Mouse (Mus musculus) telencephalon, adult 2 months (tissue): ENCODE data around the gene Kif7.
A peak's percentile ranks its signal among the peaks of the same experiment; 100 is the strongest.

Experiments
- DNase-seq: peaks from one replicate; pipeline ENCODE4 v3.0.0-alpha.2; 2011; ENCODE audit warnings: low read depth, low spot score

The Kif7 gene

GRCm38 (mm10) chr7:79727091-79727490, 11.6 kb upstream of the Kif7 start:
- DNase-seq = no peak

DNA sequence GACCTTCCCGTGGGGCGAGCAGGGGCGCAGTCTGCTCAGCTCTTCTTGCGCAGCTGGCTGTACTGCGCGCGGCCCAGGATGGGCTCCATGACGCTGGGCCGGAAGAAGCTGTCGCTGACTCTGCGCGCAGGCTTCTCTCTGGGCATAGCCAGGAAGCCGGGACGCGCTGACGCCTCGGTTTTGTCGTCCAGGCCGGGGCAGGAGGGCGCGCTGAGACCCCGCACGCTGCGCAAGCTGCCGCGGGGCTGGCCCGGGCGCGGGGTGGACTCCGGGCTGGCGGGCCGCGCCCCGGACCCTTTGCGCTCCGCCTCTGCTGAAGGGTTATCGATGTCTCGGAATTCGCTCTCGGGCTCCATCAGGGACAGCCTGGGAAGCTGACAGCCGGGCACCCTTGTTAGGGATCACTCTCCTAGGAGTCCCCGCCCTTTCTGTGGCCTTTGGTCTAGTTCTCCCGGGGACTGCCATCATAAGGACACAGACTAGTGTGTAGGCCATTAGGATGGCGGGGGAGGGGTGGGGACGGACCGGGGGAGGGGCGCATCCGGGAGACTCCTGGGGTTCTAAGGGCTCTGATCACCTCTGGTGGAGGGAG, 6.0 kb upstream of the Kif7 start:
- DNase-seq = no peak

- no peak for DNase-seq
These were observed 4.7 kb downstream of the Kif7 start for GRCm38 (mm10) chr7:79710831-79711230.

DNA sequence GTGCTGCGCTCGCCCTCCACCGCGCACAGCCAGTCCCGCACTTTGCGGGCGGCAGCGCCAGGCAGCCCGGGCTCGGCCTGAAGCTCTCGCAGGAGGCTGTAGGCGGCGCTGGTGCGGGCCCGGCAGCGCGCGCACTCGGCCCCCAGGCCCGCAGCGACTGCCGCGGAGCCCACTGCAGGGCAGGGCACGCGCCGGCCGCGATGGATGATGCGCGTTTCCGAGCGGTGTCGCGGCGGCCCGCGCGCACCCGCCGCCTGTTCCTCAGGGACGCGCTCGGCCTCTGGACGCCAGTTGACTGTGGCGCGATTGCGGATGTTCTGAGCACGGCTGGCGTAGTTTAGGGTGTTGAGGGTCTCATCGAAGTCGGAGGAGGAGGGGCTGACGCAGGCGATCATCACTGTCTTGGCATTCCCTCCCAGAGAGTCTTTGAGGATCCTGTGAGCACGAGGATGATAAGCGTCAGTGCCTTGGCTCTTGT, 5.4 kb downstream of the Kif7 start:
- DNase-seq = peak; percentile 36

DNA sequence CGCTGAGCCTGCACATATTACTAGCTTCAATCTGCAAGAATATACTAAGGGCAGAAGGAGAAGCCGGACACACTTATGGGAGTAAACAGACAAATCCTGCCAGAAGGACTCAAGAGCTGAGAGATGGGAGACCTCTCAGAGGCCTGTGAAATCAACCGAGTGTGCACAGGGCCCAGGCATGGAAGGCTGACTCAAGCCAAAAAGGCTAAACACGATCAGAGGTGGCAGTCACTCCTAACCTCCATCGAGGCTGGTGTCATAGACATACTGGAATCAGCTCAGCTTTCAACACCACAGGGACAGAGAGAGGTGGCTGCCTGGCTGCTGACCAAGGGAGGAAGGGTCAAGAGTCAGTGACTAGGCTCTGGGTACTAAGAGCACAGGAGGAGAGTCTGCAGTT, 10.3 kb downstream of the Kif7 start:
- DNase-seq = no peak

GRCm38 (mm10) chr7:79702755-79703154, 12.8 kb downstream of the Kif7 start:
- DNase-seq = no peak

DNA sequence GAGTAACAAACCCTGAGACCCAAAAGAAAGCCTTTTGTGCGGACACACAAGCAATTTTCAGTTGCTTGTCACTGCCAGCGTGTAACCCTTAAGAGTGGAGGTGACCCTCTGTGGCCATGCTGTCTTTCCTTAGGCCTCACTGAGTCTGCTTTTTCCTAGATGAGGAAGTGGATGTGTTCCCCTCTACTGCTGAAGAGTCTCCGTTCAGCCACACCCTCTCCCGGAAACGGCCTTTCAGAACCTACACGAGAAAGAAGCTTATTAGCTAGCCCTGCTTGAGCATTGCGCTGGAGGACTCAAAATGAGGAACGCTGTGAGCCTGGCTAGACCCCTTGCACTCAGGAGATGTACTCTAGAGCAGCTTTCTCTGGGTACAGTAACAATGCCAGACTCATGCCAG, 19.0 kb downstream of the Kif7 start:
- DNase-seq = no peak

- no peak for DNase-seq
These were observed 35.3 kb downstream of the Kif7 start for GRCm38 (mm10) chr7:79680231-79680630.

- DNase-seq = no peak
These were observed 36.3 kb downstream of the Kif7 start for GRCm38 (mm10) chr7:79679186-79679585.

- no peak for DNase-seq
These were observed 44.5 kb downstream of the Kif7 start for GRCm38 (mm10) chr7:79670900-79671604.

DNA sequence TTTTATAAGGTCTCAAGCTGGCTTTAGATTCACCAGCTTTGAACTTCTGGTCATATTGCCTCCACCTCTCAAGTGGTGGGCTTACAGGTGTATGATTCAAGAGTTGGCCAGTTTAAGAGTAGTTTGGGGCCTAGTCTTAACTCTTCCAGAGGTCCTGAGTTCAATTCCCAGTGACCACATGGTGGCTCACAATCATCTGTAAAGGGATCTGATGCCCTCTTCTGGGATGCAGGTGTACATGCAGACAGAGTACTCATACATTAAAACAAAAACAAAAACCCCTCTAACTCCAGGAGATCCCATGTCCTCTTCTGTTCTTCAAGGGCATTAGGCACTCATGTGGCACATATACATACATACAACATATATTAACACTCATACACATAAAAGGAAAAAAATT, 48.8 kb downstream of the Kif7 start:
- DNase-seq = no peak

- no peak for DNase-seq
These were observed 54.1 kb downstream of the Kif7 start for GRCm38 (mm10) chr7:79661253-79661890.

DNA sequence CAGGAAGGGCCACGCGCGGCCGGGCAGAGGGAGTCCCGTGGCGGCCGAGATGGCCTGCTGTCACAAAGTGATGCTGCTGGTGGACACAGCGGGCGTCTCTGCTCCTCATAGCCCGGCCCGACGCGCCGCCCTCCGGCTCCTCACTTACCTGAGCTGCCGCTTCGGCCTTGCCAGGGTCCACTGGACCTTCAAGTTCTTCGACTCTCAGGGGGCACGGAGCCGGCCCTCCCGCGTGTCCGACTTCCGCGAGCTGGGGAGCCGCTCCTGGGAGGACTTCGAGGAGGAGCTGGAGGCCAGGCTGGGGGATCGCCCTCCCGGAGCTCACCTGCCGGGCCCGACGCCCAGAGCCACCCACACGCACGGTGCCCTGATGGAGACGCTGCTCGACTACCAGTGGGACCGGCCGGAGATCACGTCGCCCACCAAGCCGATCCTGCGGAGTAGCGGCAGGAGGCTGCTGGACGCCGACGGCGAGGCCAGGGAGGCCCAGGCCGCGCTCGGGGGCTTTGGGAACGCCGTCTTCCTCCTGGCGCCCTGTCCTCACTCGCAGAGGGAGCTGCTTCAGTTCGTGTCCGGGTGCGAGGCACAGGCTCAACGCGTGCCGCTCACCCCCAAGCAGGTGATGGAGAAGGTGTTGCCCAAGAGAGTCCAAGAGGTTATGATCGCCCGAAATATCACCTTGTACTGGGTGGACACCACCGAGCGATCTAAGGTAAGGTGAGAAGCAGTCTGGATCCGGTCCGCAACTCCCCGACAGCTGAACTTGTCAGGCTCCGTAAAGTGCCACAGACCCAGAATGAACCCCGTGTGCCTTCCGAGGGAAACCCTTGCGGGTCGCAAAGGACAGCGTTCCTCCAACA, 55.0 kb downstream of the Kif7 start:
- no peak for DNase-seq

DNA sequence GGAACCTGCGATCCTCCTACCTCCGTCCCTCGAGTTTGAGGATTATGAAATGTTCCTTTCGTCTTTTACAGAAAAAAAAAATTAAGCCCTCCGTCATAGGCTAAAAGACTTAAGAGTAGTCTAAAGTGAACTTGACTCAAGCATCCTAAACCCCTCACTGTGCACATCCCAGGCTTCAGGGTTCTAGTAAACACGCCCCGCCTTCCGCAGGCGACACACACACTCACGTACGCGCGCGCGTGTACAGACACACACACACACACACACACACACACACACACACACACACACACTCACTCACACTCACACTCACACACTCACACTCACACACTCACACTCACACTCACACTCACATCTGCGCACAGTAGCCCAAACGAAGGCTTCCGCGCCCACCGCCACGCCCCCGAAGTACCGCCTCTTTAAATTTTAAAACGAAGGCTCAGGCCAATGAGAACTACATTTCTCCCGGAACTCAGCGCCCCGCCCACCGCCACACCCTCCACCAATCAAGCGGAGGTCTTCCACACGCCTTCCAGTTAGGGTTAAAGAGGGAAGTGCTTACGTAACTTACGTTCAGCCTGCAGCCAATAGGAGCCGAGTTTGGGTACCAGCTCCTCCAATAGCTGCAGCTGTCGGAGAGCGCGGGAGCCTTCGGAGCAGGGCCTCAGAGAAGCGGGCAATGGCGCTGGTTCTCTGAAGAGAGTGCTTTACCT, 55.8 kb downstream of the Kif7 start, which contains the start of gene Ticrr:
Ticrr (plus strand) TSS at position 619 of the 713 bp plus-strand sequence.
- peak; percentile 95 for DNase-seq

DNA sequence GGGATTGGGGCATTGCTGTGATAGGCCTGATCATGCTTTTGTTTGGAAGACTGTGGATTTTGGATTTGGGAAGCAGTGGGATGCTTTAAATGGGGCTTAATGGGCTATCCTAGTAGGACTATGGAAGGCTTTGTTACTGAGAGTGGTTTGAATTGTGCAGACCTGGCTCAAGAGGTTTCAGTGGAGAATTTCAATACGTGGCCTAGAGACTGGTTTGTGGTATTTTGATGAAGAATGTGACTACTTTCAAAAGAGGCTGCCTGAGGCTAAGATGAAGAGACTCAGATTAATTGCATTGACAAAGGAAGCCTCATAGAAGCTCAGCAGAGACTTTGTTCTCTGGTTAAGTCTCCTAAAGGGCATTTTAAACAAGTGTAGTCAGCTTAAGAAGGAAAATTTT, 60.9 kb downstream of the Kif7 start:
- no peak for DNase-seq

- DNase-seq = no peak
These were observed 61.3 kb downstream of the Kif7 start for GRCm38 (mm10) chr7:79654185-79654584.

DNA sequence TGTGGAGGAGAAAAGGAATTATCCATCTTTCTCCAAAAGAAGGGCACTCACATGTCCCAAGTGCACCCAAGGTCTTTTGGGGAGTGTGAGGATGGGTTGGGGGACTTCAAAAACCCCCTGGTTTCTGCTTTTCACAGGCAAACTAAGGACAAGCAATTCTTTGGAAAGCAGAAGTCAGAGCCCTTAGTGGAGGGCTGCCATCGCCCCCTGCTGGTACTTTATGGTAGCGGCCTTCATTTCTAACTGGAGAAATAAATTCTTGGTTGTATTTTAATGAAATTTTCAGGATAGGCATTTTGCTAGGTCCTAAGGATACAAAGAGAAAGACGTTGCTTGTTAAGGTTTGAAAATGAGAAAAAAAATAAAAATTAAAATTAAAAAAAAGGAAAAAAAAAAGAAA, 66.5 kb downstream of the Kif7 start:
- DNase-seq = peak; percentile 5
